Mouse (Mus musculus) fat pad, adult 2 months (tissue): Measurements from ENCODE around the gene Elmo3.
"Not testable (repeated sequence)": the region's sequence is repeated elsewhere in the genome, so short reads cannot be mapped to it uniquely, and the experiment has no call there.

Experiments used
- DNase-seq: peaks from one replicate; pipeline ENCODE4 v3.0.0-alpha.2; 2011; ENCODE audit warnings: low read depth, low spot score; ENCODE audit errors: extremely low read depth

Gene Elmo3

GRCm38 (mm10) chr8:105275840-105276239 is 29.6 kb upstream of the Elmo3 start, which contains the start of gene Nol3:
TSS of gene Nol3 (plus strand) at chr8:105276140.
- DNase-seq: no peak

- DNase-seq: no peak
These were observed 28.9 kb upstream of the Elmo3 start for GRCm38 (mm10) chr8:105276292-105277120.

- DNase-seq: no peak
These were observed 26.5 kb upstream of the Elmo3 start for GRCm38 (mm10) chr8:105278911-105279334.

GRCm38 (mm10) chr8:105280567-105280966 is 24.8 kb upstream of the Elmo3 start:
- no peak for DNase-seq

GRCm38 (mm10) chr8:105281821-105282220 is 23.6 kb upstream of the Elmo3 start:
- DNase-seq: no peak

GRCm38 (mm10) chr8:105282239-105282638 is 23.2 kb upstream of the Elmo3 start:
- no peak for DNase-seq

GRCm38 (mm10) chr8:105283074-105283473 is 22.3 kb upstream of the Elmo3 start:
- DNase-seq: no peak

GRCm38 (mm10) chr8:105285514-105285913 is 19.9 kb upstream of the Elmo3 start:
- DNase-seq: no peak

GRCm38 (mm10) chr8:105286907-105287306 is 18.5 kb upstream of the Elmo3 start:
- no peak for DNase-seq

GRCm38 (mm10) chr8:105288231-105288630 is 17.2 kb upstream of the Elmo3 start:
- DNase-seq: no peak

GRCm38 (mm10) chr8:105288958-105289732 is 16.3 kb upstream of the Elmo3 start:
- DNase-seq: peak; percentile 84

GRCm38 (mm10) chr8:105289805-105290460 is 15.5 kb upstream of the Elmo3 start, which contains the start of gene 4931428F04Rik:
TSS of gene 4931428F04Rik (minus strand) at chr8:105289864.
- DNase-seq: no peak

GRCm38 (mm10) chr8:105290554-105291314 is 14.7 kb upstream of the Elmo3 start:
- DNase-seq: no peak

- DNase-seq: not testable (repeated sequence)
These were observed 14.0 kb upstream of the Elmo3 start for GRCm38 (mm10) chr8:105291364-105291763.

- DNase-seq: not testable (repeated sequence)
These were observed 13.6 kb upstream of the Elmo3 start for GRCm38 (mm10) chr8:105291802-105292201.

- DNase-seq: no peak
These were observed 12.9 kb upstream of the Elmo3 start for GRCm38 (mm10) chr8:105292471-105292870.

GRCm38 (mm10) chr8:105293405-105293804 is 12.0 kb upstream of the Elmo3 start:
- DNase-seq: no peak

- no peak for DNase-seq
These were observed 10.6 kb upstream of the Elmo3 start for GRCm38 (mm10) chr8:105294776-105295175.

- no peak for DNase-seq
These were observed 10.1 kb upstream of the Elmo3 start for GRCm38 (mm10) chr8:105295256-105295655.

GRCm38 (mm10) chr8:105295895-105296573 is 9.4 kb upstream of the Elmo3 start, which contains the start of gene Exoc3l:
TSS of gene Exoc3l (minus strand) at chr8:105296101.
- DNase-seq: no peak
